Mouse (Mus musculus): ENCODE results near the gene Pds5b. TPM values are rescaled to one million over a fixed set of nuclear protein-coding genes. Genes with fewer than 3 reads are reported as not detected.
"Not testable (repeated sequence)": the region's sequence is repeated elsewhere in the genome, so short reads cannot be mapped to it uniquely, and the experiment has no call there.

Pds5b gene
- polyA plus RNA-seq, 1 experiment from 2014 or later: 51.7 TPM

GRCm38 (mm10) chr5:150845961-150846360 is 172.4 kb downstream of the Pds5b start:
- 95% methylated on average over 6 of the region's 6 CpGs for WGBS
- no peak overlapping the region for H3K4me3 ChIP-seq (ENCODE audit: low read depth, low read length)
- no peaks in the 10 kb centered on the region for H3K9me3 ChIP-seq (ENCODE audit: control insufficient read depth, low read length)
- H3K36me3 ChIP-seq (ENCODE audit: control insufficient read depth, insufficient read depth, low read length): no peaks in the 10 kb centered on the region
- no peak overlapping the region for H3K9ac ChIP-seq (ENCODE audit: low read depth, low read length)
- no peaks in the 10 kb centered on the region for H3K4me1 ChIP-seq (replicated peaks; ENCODE audit: control insufficient read depth, insufficient read depth, low read length)
- DNase-seq (ENCODE audit: low spot score): no peak
- no peak overlapping the region for H3K4me2 ChIP-seq (replicated peaks; ENCODE audit: low read depth, low read length)
- H3K27me3 ChIP-seq (ENCODE audit: control insufficient read depth, insufficient read depth, low read length): no peaks in the 10 kb centered on the region
- no peak for ATAC-seq (ENCODE audit: low FRiP score)
- no peak overlapping the region for H3K27ac ChIP-seq (ENCODE audit: low read depth, low read length)

DNA sequence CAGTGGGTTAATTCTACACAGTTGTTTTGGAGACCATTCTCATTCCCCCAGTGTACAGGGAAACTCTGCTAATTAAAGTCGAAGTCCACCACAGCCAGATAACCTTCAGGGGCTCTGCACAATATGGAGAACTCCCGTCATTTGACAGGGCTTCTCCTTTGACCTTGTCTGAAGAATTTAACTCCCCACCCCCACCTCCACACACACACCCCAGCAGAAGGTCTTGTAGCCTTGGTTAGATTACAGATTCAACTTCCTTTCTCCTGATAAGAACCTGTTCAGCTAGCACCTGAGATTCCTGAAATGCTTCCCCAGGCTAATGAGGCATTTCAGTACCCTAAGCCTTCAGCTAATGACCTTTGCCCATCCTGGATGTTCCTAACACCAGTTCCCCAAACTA is 177.3 kb downstream of the Pds5b start:
- WGBS: 60% methylated on average over 2 of the region's 2 CpGs
- no peaks in the 10 kb centered on the region for H3K27me3 ChIP-seq (ENCODE audit: control insufficient read depth, insufficient read depth, low read length)
- H3K4me3 ChIP-seq (ENCODE audit: low read depth, low read length): no peak overlapping the region
- no peak overlapping the region for H3K27ac ChIP-seq (ENCODE audit: low read depth, low read length)
- H3K9ac ChIP-seq (ENCODE audit: low read depth, low read length): no peak overlapping the region
- no peak for DNase-seq (ENCODE audit: low spot score)
- no peaks in the 10 kb centered on the region for H3K36me3 ChIP-seq (ENCODE audit: control insufficient read depth, insufficient read depth, low read length)
- ATAC-seq (ENCODE audit: low FRiP score): no peak
- no peaks in the 10 kb centered on the region for H3K4me1 ChIP-seq (replicated peaks; ENCODE audit: control insufficient read depth, insufficient read depth, low read length)
- H3K9me3 ChIP-seq (ENCODE audit: control insufficient read depth, low read length): no peaks in the 10 kb centered on the region
- H3K4me2 ChIP-seq (replicated peaks; ENCODE audit: low read depth, low read length): no peak overlapping the region

GRCm38 (mm10) chr5:150852097-150852496 is 178.6 kb downstream of the Pds5b start:
- H3K4me1 ChIP-seq (replicated peaks; ENCODE audit: control insufficient read depth, insufficient read depth, low read length); DNase-seq (ENCODE audit: low spot score); ATAC-seq (ENCODE audit: low FRiP score); H3K27ac ChIP-seq (ENCODE audit: low read depth, low read length); H3K4me3 ChIP-seq (ENCODE audit: low read depth, low read length); H3K9ac ChIP-seq (ENCODE audit: low read depth, low read length); H3K27me3 ChIP-seq (ENCODE audit: control insufficient read depth, insufficient read depth, low read length); H3K36me3 ChIP-seq (ENCODE audit: control insufficient read depth, insufficient read depth, low read length); H3K4me2 ChIP-seq (replicated peaks; ENCODE audit: low read depth, low read length); H3K9me3 ChIP-seq (ENCODE audit: control insufficient read depth, low read length): not testable (repeated sequence)
- 89% methylated on average over 2 of the region's 2 CpGs for WGBS

GRCm38 (mm10) chr5:150854506-150854905 is 181.0 kb downstream of the Pds5b start:
- ATAC-seq (ENCODE audit: low FRiP score): no peak
- DNase-seq (ENCODE audit: low spot score): no peak

GRCm38 (mm10) chr5:150859642-150860194 is 186.2 kb downstream of the Pds5b start:
- no peak overlapping the region for H3K27ac ChIP-seq (ENCODE audit: low read depth, low read length)
- 53% methylated on average over 5 of the region's 5 CpGs for WGBS
- H3K9ac ChIP-seq (ENCODE audit: low read depth, low read length): no peak overlapping the region
- H3K4me3 ChIP-seq (ENCODE audit: low read depth, low read length): no peak overlapping the region
- no peaks in the 10 kb centered on the region for H3K4me1 ChIP-seq (replicated peaks; ENCODE audit: control insufficient read depth, insufficient read depth, low read length)
- ATAC-seq (ENCODE audit: low FRiP score) (peak; percentile 38; the same call in 1 of the 2 replicates), DNase-seq (ENCODE audit: low spot score) (peak; percentile 9)
- H3K27me3 ChIP-seq (ENCODE audit: control insufficient read depth, insufficient read depth, low read length): no peaks in the 10 kb centered on the region
- no peaks in the 10 kb centered on the region for H3K36me3 ChIP-seq (ENCODE audit: control insufficient read depth, insufficient read depth, low read length)
- no peaks in the 10 kb centered on the region for H3K9me3 ChIP-seq (ENCODE audit: control insufficient read depth, low read length)
- H3K4me2 ChIP-seq (replicated peaks; ENCODE audit: low read depth, low read length): no peak overlapping the region

More at GRCm38 (mm10) chr5:150854506-150854905, 181.0 kb downstream of the Pds5b start:
- Histone ChIP-seq H3K9me3 (ENCODE audit: control insufficient read depth, low read length) (no peaks in the 10 kb centered on the region), H3K4me1 (replicated peaks; ENCODE audit: control insufficient read depth, insufficient read depth, low read length) (no peaks in the 10 kb centered on the region), H3K9ac (ENCODE audit: low read depth, low read length) (no peak overlapping the region), H3K4me3 (ENCODE audit: low read depth, low read length) (no peak overlapping the region), H3K27ac (ENCODE audit: low read depth, low read length) (no peak overlapping the region), H3K36me3 (ENCODE audit: control insufficient read depth, insufficient read depth, low read length) (no peaks in the 10 kb centered on the region), H3K27me3 (ENCODE audit: control insufficient read depth, insufficient read depth, low read length) (no peaks in the 10 kb centered on the region), H3K4me2 (replicated peaks; ENCODE audit: low read depth, low read length) (no peak overlapping the region)
- WGBS: 75% methylated on average over 1 of the region's 1 CpGs

Other genes starting within 250 kb of the Pds5b start
- gene Zar1l, start 155.6 kb upstream of the Pds5b start, polyA plus RNA-seq (2014; fragmentation: Nextera tagmentation; extraction: Ambion mirVana): not detected in 2 replicates
- 22.6 and 25.8 TPM in 2 replicates for gene Brca2, start 151.1 kb upstream of the Pds5b start, polyA plus RNA-seq (2014; fragmentation: Nextera tagmentation; extraction: Ambion mirVana)
- 2.8 and 3.9 TPM in 2 replicates for gene N4bp2l1, start 76.6 kb upstream of the Pds5b start, polyA plus RNA-seq (2014; fragmentation: Nextera tagmentation; extraction: Ambion mirVana)
- 38.7 and 45.0 TPM in 2 replicates for gene N4bp2l2, start 7.6 kb upstream of the Pds5b start, polyA plus RNA-seq (2014; fragmentation: Nextera tagmentation; extraction: Ambion mirVana)

All from hindbrain, embryonic 11.5 days (tissue).